Mouse (Mus musculus) G1E (cell line): ENCODE measurements around the gene Mpped2.

ENCODE experiments used
- CTCF ChIP-seq: IDR thresholded peaks from 2 replicates; pipeline ENCODE4 v1.5.1; 2012; ENCODE audit warnings: low read depth, low read length, inconsistent platforms, mixed read lengths
- GATA1 ChIP-seq: IDR thresholded peaks from 2 replicates; pipeline ENCODE4 v1.6.1; 2012; ENCODE audit warnings: borderline replicate concordance, low read length, inconsistent platforms, mixed read lengths
- GATA2 ChIP-seq: IDR thresholded peaks from 2 replicates; pipeline ENCODE4 v1.6.1; 2012; ENCODE audit warnings: low read depth, low read length, inconsistent platforms, borderline replicate concordance
- TAL1 ChIP-seq: conservative IDR thresholded peaks from 2 replicates; pipeline ENCODE4 v1.6.1; 2012; ENCODE audit warnings: low read depth, low read length, inconsistent platforms, mixed read lengths

- TF ChIP-seq GATA1, result no peak
- no peak for TF ChIP-seq CTCF
- no peak for TF ChIP-seq GATA2
- no peak for TF ChIP-seq TAL1
Observed at GRCm38 (mm10) chr2:106762920-106763319, 69.9 kb downstream of the Mpped2 start.
